14 mouse cellular contexts compared by ENCODE assay signal in the genomic region with DNA sequence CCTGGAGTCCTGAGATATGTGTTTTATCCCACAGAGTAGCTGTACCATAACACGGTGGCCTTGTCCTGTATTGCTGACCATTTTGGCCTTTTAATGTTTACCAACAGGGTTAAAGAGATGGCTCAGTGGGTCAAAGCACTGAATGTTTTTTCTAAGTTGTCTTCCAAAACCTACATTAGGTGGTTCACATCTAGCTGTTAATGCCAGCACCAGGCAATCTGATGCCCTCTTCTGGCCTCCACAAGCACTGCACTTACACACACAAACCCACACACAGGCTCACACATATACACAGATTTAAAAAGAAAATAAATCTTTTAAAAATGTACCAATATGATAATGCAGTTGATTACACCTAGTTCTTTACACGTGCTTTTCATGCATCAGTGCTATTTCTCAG. TPM values are rescaled to one million over a fixed set of nuclear protein-coding genes. Genes with fewer than 3 reads are reported as not detected.
DNase-seq lines count a peak whose midpoint lies in the region; ATAC-seq and TF ChIP-seq lines count a peak whose summit lies in the region.
"Had no signal": no experiment of that assay in that cellular context is flagged by ENCODE, and none has a peak within 500 bp of the region (broad histone marks: within the 10 kb centered on the region; RNA-seq: fewer than 3 reads in every experiment).

No protein-coding gene starts in this region.

- ATAC-seq in forebrain, postnatal 0 days, result no peak
- ATAC-seq in forebrain, embryonic 15.5 days (replicated peaks), result no peak
- no peak for ATAC-seq in liver, embryonic 14.5 days (ENCODE audit: insufficient read depth)
- ATAC-seq in liver, embryonic 11.5 days (replicated peaks; ENCODE audit: low FRiP score), result no peak
- ATAC-seq: intestine, embryonic 16.5 days had no signal

- DNase-seq in forebrain, postnatal 0 days, result no peak
- no peak for DNase-seq in liver, embryonic 14.5 days (ENCODE audit: low read depth in 3 of 3, low spot score in 3 of 3)
- DNase-seq in liver, embryonic 11.5 days (ENCODE audit: low spot score), result no peak
- peak; percentile 60 for DNase-seq in ZHBTc4 (ENCODE audit: low read depth, low spot score)
- peak; percentile 38 for DNase-seq in thymus, postnatal 0 days (ENCODE audit: low spot score)
- DNase-seq in left cerebral cortex, adult 8-10 months (ENCODE audit: low spot score in 2 of 2), result no peak
- DNase-seq in adrenal gland, postnatal 10 days, result no peak
- DNase-seq: adrenal gland, postnatal 25 days; cerebellum, adult 9-11 months had no signal

- H3K36me3 ChIP-seq in forebrain, postnatal 0 days (ENCODE audit: insufficient read depth), result no peaks in the 10 kb centered on the region
- no peaks in the 10 kb centered on the region for H3K36me3 ChIP-seq in forebrain, embryonic 15.5 days
- H3K36me3 ChIP-seq in liver, embryonic 14.5 days (replicated peaks; ENCODE audit: control insufficient read depth, insufficient read depth, low read depth), result no peaks in the 10 kb centered on the region
- H3K36me3 ChIP-seq in liver, embryonic 11.5 days (ENCODE audit: control insufficient read depth, insufficient read depth, low read length), result peaks cover 7% of the 10 kb centered on the region

- H3K4me1 ChIP-seq in forebrain, postnatal 0 days (ENCODE audit: insufficient read depth), result no peaks in the 10 kb centered on the region
- no peaks in the 10 kb centered on the region for H3K4me1 ChIP-seq in forebrain, embryonic 15.5 days
- no peaks in the 10 kb centered on the region for H3K4me1 ChIP-seq in liver, embryonic 14.5 days (replicated peaks; ENCODE audit: control insufficient read depth in 2 of 2, insufficient read depth in 2 of 2, low read length in 1 of 2)
- no peaks in the 10 kb centered on the region for H3K4me1 ChIP-seq in liver, embryonic 11.5 days (replicated peaks; ENCODE audit: control insufficient read depth, insufficient read depth, low read length)
- H3K4me1 ChIP-seq: heart, embryonic 12.5 days; neural tube, embryonic 15.5 days had no signal

- H3K27ac ChIP-seq in forebrain, postnatal 0 days (ENCODE audit: low read depth, low read length), result no peak overlapping the region
- no peak overlapping the region for H3K27ac ChIP-seq in forebrain, embryonic 15.5 days (replicated peaks)
- no peak overlapping the region for H3K27ac ChIP-seq in liver, embryonic 14.5 days
- H3K27ac ChIP-seq in liver, embryonic 11.5 days (ENCODE audit: low read depth, low read length), result no peak overlapping the region
- H3K27ac ChIP-seq: neural tube, embryonic 15.5 days had no signal

- no peaks in the 10 kb centered on the region for H3K27me3 ChIP-seq in forebrain, postnatal 0 days (ENCODE audit: insufficient read depth, low read length)
- no peaks in the 10 kb centered on the region for H3K27me3 ChIP-seq in forebrain, embryonic 15.5 days
- H3K27me3 ChIP-seq in liver, embryonic 14.5 days (ENCODE audit: control insufficient read depth, insufficient read depth, low read length), result no peaks in the 10 kb centered on the region
- no peaks in the 10 kb centered on the region for H3K27me3 ChIP-seq in liver, embryonic 11.5 days (replicated peaks; ENCODE audit: control insufficient read depth, insufficient read depth, low read length)
- H3K27me3 ChIP-seq: heart, embryonic 12.5 days; neural tube, embryonic 15.5 days had no signal

- H3K4me3 ChIP-seq in forebrain, postnatal 0 days (ENCODE audit: low read depth, low read length), result no peak overlapping the region
- H3K4me3 ChIP-seq in forebrain, embryonic 15.5 days, result no peak overlapping the region
- no peak overlapping the region for H3K4me3 ChIP-seq in liver, embryonic 14.5 days (ENCODE audit: insufficient read depth in 1 of 2, low read depth in 2 of 2, low read length in 2 of 2)
- H3K4me3 ChIP-seq in liver, embryonic 11.5 days (ENCODE audit: low read depth, low read length), result no peak overlapping the region
- H3K4me3 ChIP-seq: heart, embryonic 12.5 days; neural tube, embryonic 15.5 days had no signal

- no peak overlapping the region for H3K9ac ChIP-seq in forebrain, postnatal 0 days
- no peak overlapping the region for H3K9ac ChIP-seq in forebrain, embryonic 15.5 days (replicated peaks)
- no peak overlapping the region for H3K9ac ChIP-seq in liver, embryonic 14.5 days (replicated peaks)
- no peak overlapping the region for H3K9ac ChIP-seq in liver, embryonic 11.5 days (ENCODE audit: low read depth, low read length)
- H3K9ac ChIP-seq: heart, embryonic 12.5 days; neural tube, embryonic 15.5 days had no signal

- WGBS in forebrain, postnatal 0 days, result 91% methylated on average over 2 of the region's 2 CpGs
- WGBS in forebrain, embryonic 15.5 days, result 95% methylated on average over 2 of the region's 2 CpGs
- WGBS in liver, embryonic 14.5 days (ENCODE audit: insufficient replicate concordance), result 57% methylated on average over 2 of the region's 2 CpGs
- 79% methylated on average over 2 of the region's 2 CpGs for WGBS in liver, embryonic 11.5 days

- TF ChIP-seq EP300 in liver, embryonic 14.5 days (IDR thresholded peaks at IDR 0.05; ENCODE audit: low read depth), result no peak

- TF ChIP-seq CTCF in forebrain, postnatal 0 days (IDR thresholded peaks at IDR 0.05; ENCODE audit: low read depth), result peak; percentile 40
- TF ChIP-seq CTCF in liver, embryonic 14.5 days (IDR thresholded peaks at IDR 0.05; ENCODE audit: low read depth), result peak; percentile 59

- H3K4me2 ChIP-seq in forebrain, postnatal 0 days (ENCODE audit: low read depth), result no peak overlapping the region
- no peak overlapping the region for H3K4me2 ChIP-seq in forebrain, embryonic 15.5 days (replicated peaks)
- H3K4me2 ChIP-seq in liver, embryonic 14.5 days (ENCODE audit: low read depth), result no peak overlapping the region
- no peak overlapping the region for H3K4me2 ChIP-seq in liver, embryonic 11.5 days
- H3K4me2 ChIP-seq: heart, embryonic 12.5 days; midbrain, embryonic 11.5 days; neural tube, embryonic 15.5 days had no signal

- no peaks in the 10 kb centered on the region for H3K9me3 ChIP-seq in forebrain, postnatal 0 days (ENCODE audit: low read length)
- H3K9me3 ChIP-seq in forebrain, embryonic 15.5 days, result no peaks in the 10 kb centered on the region
- no peaks in the 10 kb centered on the region for H3K9me3 ChIP-seq in liver, embryonic 14.5 days (ENCODE audit: control insufficient read depth, low read length)
- H3K9me3 ChIP-seq in liver, embryonic 11.5 days (ENCODE audit: control insufficient read depth, low read length), result no peaks in the 10 kb centered on the region
- H3K9me3 ChIP-seq: heart, embryonic 12.5 days; neural tube, embryonic 15.5 days had no signal

RNA-seq across cellular contexts. Expression of a gene that starts 17.7 kb away (rescaled TPM):
- 32.5 and 32.8 TPM in 2 replicates for total RNA-seq in forebrain, postnatal 0 days (2014; rRNA removed)
- 9.6 and 11.7 TPM in 2 replicates for polyA plus RNA-seq in forebrain, postnatal 0 days (2015; fragmentation: Nextera tagmentation; extraction: Ambion mirVana)
- 25.1 and 26.7 TPM in 2 replicates for polyA plus RNA-seq in forebrain, embryonic 15.5 days (2015; fragmentation: Nextera tagmentation; extraction: Ambion mirVana)
- 9.2 and 10.4 TPM in 2 replicates for polyA plus RNA-seq in liver, embryonic 14.5 days (2012; rRNA removed)
- 7.2 and 8.4 TPM in 2 replicates for polyA plus RNA-seq in liver, embryonic 14.5 days (2014; fragmentation: Nextera tagmentation; extraction: Ambion mirVana)
- polyA plus RNA-seq in liver, embryonic 11.5 days (2014; fragmentation: Nextera tagmentation; extraction: Ambion mirVana), result 26.5 and 27.7 TPM in 2 replicates
- 15.3 and 16.0 TPM in 2 replicates for polyA plus RNA-seq in thymus, postnatal 0 days (2015; fragmentation: Nextera tagmentation; extraction: Ambion mirVana)
- 10 to 100 TPM; 33.7 to 37.4 (median 35.8) TPM for total RNA-seq in left cerebral cortex, adult 8-10 months (2022)
- total RNA-seq in adrenal gland, postnatal 10 days (2021), result 10 to 100 TPM; 26.8 to 34.0 TPM

RNA-seq across cellular contexts. Expression of a gene that starts 19.3 kb away (rescaled TPM):
- 1.6 and 7.9 TPM in 2 replicates for total RNA-seq in forebrain, postnatal 0 days (2014; rRNA removed)
- polyA plus RNA-seq in forebrain, postnatal 0 days (2015; fragmentation: Nextera tagmentation; extraction: Ambion mirVana), result 3.9 and 6.1 TPM in 2 replicates
- 9.4 and 12.2 TPM in 2 replicates for polyA plus RNA-seq in forebrain, embryonic 15.5 days (2015; fragmentation: Nextera tagmentation; extraction: Ambion mirVana)
- 0.49 and 0.92 TPM in 2 replicates for polyA plus RNA-seq in liver, embryonic 14.5 days (2012; rRNA removed)
- 1.8 and 2.6 TPM in 2 replicates for polyA plus RNA-seq in liver, embryonic 14.5 days (2014; fragmentation: Nextera tagmentation; extraction: Ambion mirVana)
- 7.9 and 9.4 TPM in 2 replicates for polyA plus RNA-seq in liver, embryonic 11.5 days (2014; fragmentation: Nextera tagmentation; extraction: Ambion mirVana)
- polyA plus RNA-seq in thymus, postnatal 0 days (2015; fragmentation: Nextera tagmentation; extraction: Ambion mirVana), result 5.4 and 6.5 TPM in 2 replicates
- 1 to 10 TPM; 4.5 to 6.0 (median 5.3) TPM for total RNA-seq in left cerebral cortex, adult 8-10 months (2022)
- total RNA-seq in adrenal gland, postnatal 10 days (2021), result 1 to 10 TPM; 4.5 to 7.2 TPM

Comparison
In these comparisons a context has a peak if more than half of its experiments do, and no peak if none do; other contexts are left out.
1. DNase-seq: peak in ZHBTc4 (single experiment) and thymus, postnatal 0 days (single experiment); none in forebrain, postnatal 0 days (single experiment), liver, embryonic 14.5 days (0 of 3), liver, embryonic 11.5 days (single experiment), left cerebral cortex, adult 8-10 months (0 of 2) and adrenal gland, postnatal 10 days (single experiment).